Mouse (Mus musculus): ENCODE data around the gene Slain2. TPM values are rescaled to one million over a fixed set of nuclear protein-coding genes. Genes with fewer than 3 reads are reported as not detected.

Gene Slain2
- 12.3 and 15.1 TPM in 2 replicates for polyA plus RNA-seq (2015; fragmentation: Nextera tagmentation; extraction: Ambion mirVana)

GRCm38 (mm10) chr5:72913648-72914557, at the start of gene Slain2:
Gene Slain2 (plus strand): TSS chr5:72914304.

GRCm38 (mm10) chr5:72868091-72868875, 45.8 kb upstream of the Slain2 start, which contains the start of gene Tec:
Gene Tec (minus strand): TSS chr5:72868483.

GRCm38 (mm10) chr5:72974602-72975001, 60.5 kb downstream of the Slain2 start, which contains the start of gene Gm10135:
Gene Gm10135 (minus strand): TSS chr5:72974702.

DNA sequence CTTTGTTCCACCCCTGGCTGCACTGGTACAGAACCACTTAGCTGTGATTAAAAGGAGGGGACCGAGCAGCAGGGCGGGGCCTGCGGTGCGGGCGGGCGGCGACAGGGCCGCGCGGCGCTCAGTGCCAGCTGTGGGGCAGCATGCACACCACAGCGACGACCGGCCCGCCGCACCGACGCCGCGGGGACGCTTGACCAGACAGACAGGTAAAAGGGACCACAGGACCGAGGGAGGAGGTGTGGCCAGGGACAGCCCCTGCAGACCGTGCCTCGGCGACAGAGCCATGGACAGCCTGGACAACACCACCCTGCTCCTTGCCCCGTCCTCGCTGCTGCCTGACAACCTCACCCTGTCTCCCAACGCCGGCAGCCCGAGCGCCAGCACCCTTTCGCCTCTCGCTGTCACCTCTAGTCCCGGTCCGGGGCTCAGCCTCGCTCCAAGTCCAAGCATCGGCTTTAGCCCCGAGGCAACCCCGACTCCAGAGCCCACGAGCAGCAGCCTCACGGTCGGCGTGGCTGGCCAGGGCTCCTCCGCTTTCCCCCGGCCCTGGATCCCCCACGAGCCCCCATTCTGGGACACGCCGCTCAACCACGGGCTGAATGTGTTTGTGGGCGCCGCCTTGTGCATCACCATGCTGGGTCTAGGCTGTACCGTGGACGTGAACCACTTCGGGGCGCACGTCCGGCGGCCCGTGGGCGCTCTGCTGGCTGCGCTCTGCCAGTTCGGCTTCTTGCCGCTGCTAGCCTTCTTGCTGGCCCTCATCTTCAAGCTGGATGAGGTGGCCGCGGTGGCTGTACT, 92.9 kb downstream of the Slain2 start, which contains the start of gene Slc10a4:
TSS of gene Slc10a4 (plus strand) at position 100 of the 798 bp plus-strand sequence.

Other genes with a start within 250 kb of the Slain2 start
- gene Txk, start 161.5 kb upstream of the Slain2 start, polyA plus RNA-seq (2015; fragmentation: Nextera tagmentation; extraction: Ambion mirVana): 0.19 TPM in 1 of 2 replicates, not detected in the other
- gene Tec, start 45.8 kb upstream of the Slain2 start, polyA plus RNA-seq (2015; fragmentation: Nextera tagmentation; extraction: Ambion mirVana): 7.6 and 8.1 TPM in 2 replicates
- not detected in 2 replicates for gene Gm10135, start 60.4 kb downstream of the Slain2 start, polyA plus RNA-seq (2015; fragmentation: Nextera tagmentation; extraction: Ambion mirVana)
- 39.7 and 40.6 TPM in 2 replicates for gene Slc10a4, start 92.6 kb downstream of the Slain2 start, polyA plus RNA-seq (2015; fragmentation: Nextera tagmentation; extraction: Ambion mirVana)